Mouse (Mus musculus): ENCODE results near the gene Cyp24a1. TPM values are rescaled to one million over a fixed set of nuclear protein-coding genes. Genes with fewer than 3 reads are reported as not detected.
A peak's percentile ranks its signal among the peaks of the same experiment; 100 is the strongest.

The Cyp24a1 gene
- 0.08 TPM in 1 of 2 replicates, not detected in the other for polyA plus RNA-seq (2016; fragmentation: Nextera tagmentation; extraction: Ambion mirVana)

DNA sequence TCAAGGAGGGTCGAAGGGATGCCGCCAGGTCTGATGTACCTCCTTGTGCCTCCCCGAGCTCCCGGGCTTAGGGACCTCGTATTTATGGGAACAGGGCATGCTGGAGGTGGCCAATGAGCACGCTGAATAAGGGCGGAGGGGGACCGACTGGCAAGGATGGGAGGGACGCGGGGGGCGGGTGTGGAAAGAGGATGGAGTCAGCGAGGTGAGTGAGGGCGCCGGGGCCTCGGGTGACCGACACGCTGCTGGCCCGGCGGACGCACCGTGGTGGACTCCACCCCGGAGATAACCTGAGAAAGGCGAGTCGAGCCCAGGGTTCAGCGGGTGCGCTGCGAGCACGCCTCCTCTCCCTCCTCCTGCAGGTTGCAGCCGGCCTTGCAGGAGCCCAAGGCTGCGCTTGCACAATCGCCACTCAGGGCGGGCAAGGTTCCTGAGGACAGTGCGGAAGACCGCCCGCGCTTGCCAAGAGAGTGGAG is at the start of gene Cyp24a1:
TSS of gene Cyp24a1 (minus strand) at position 55 of the 476 bp plus-strand sequence.
- Histone ChIP-seq H3K4me3 (peak within 1 kb of the TSS; percentile 35), H3K36me3 (no peaks in the 10 kb centered on the region), H3K4me2 (replicated peaks) (peak within 1 kb of the TSS; percentile 55), H3K9ac (replicated peaks) (peak within 1 kb of the TSS; percentile 37; the same call in 1 of the 2 replicates), H3K9me3 (no peaks in the 10 kb centered on the region), H3K27me3 (peaks cover 77% of the 10 kb centered on the region), H3K4me1 (peaks cover 20% of the 10 kb centered on the region), H3K27ac (replicated peaks) (no peak within 1 kb of the TSS)
- peak; percentile 55 for ATAC-seq (ENCODE audit: low FRiP score, low read depth)
- WGBS, result under 1% methylated on average over 36 of the region's 36 CpGs

DNA sequence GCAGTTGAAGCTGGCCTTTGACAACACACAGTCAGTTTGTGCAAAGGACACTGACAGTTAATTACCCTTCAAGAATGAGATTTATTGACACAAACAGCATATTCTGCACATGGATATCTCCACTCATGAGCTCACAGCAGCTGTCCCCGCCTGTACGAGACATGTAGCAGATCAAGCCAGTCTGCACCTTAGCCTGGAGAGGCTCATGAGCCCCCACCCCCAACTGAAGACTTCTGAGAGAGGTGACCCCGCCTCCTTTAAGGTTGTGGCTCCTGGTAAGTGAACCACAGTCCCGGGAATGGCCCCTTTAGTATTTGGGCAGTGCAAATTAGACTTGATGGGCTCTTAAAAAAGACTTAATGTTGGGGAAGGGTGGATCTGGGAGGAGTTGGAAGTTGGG is 48.8 kb upstream of the Cyp24a1 start:
- peaks cover 23% of the 10 kb centered on the region for H3K4me1 ChIP-seq
- H3K9ac ChIP-seq (replicated peaks), result no peak overlapping the region
- WGBS, result 65% methylated on average over 4 of the region's 4 CpGs
- no peaks in the 10 kb centered on the region for H3K27me3 ChIP-seq
- H3K4me2 ChIP-seq (replicated peaks), result no peak overlapping the region
- no peak for ATAC-seq (ENCODE audit: low FRiP score, low read depth)
- H3K27ac ChIP-seq (replicated peaks), result no peak overlapping the region
- no peaks in the 10 kb centered on the region for H3K36me3 ChIP-seq
- H3K9me3 ChIP-seq, result no peaks in the 10 kb centered on the region
- no peak overlapping the region for H3K4me3 ChIP-seq

DNA sequence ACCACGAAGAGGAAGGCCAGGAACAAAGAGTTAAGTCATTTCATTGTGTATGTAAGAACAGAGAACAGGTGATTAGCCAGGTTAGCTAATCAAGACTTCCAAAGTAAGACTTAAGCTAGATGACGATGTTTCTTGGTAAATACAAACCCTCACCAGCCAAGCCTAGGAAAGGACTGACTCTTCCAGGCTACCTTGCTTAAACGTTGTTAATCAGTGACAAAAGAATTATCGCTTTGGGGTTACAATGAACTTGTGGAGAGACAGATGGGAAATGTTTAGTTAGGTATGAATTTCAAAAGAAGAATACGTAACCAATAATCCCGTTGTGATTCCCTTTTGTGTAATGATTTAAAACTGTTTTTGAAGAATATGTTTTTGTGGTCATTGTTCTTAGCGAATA is 48.0 kb upstream of the Cyp24a1 start:
- peaks cover 21% of the 10 kb centered on the region for H3K4me1 ChIP-seq
- no peak overlapping the region for H3K27ac ChIP-seq (replicated peaks)
- 88% methylated on average over 7 of the region's 7 CpGs for WGBS
- H3K36me3 ChIP-seq, result no peaks in the 10 kb centered on the region
- H3K27me3 ChIP-seq, result no peaks in the 10 kb centered on the region
- H3K9ac ChIP-seq (replicated peaks), result no peak overlapping the region
- no peak overlapping the region for H3K4me2 ChIP-seq (replicated peaks)
- H3K9me3 ChIP-seq, result no peaks in the 10 kb centered on the region
- no peak overlapping the region for H3K4me3 ChIP-seq
- no peak for ATAC-seq (ENCODE audit: low FRiP score, low read depth)

- ATAC-seq (ENCODE audit: low FRiP score, low read depth), result no peak
Observed at GRCm38 (mm10) chr2:170544159-170544558, 47.2 kb upstream of the Cyp24a1 start.

DNA sequence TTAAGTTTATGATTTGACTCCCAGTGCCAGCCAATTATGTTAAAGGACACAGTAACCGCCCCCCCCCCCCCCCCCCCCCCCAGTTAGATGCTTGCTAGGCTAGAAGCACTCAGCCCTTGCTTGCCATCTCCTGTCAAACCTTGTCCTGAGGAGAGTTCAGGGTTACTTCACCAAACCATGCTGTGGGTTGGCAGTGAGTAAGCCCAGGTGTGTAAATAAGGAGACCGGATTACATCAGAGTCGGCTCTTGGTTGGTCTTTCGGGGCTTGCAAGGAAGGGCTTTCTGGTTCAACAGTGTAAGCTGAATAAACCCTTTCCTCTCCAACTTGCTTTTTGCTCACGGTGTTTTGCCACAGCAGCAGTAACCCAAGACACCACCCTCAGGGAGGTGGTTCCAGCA is 46.7 kb upstream of the Cyp24a1 start:
- Histone ChIP-seq H3K9me3 (no peaks in the 10 kb centered on the region), H3K27me3 (no peaks in the 10 kb centered on the region), H3K4me3 (no peak overlapping the region), H3K36me3 (no peaks in the 10 kb centered on the region), H3K4me1 (peaks cover 18% of the 10 kb centered on the region), H3K9ac (replicated peaks) (no peak overlapping the region), H3K4me2 (replicated peaks) (no peak overlapping the region), H3K27ac (replicated peaks) (no peak overlapping the region)
- ATAC-seq (ENCODE audit: low FRiP score, low read depth), result no peak
- 82% methylated on average over 5 of the region's 5 CpGs for WGBS

More at GRCm38 (mm10) chr2:170544159-170544558, 47.2 kb upstream of the Cyp24a1 start:
- H3K27me3 ChIP-seq, result no peaks in the 10 kb centered on the region
- H3K9ac ChIP-seq (replicated peaks), result no peak overlapping the region
- peaks cover 21% of the 10 kb centered on the region for H3K4me1 ChIP-seq
- no peaks in the 10 kb centered on the region for H3K36me3 ChIP-seq
- WGBS, result 85% methylated on average over 3 of the region's 3 CpGs
- H3K4me3 ChIP-seq, result no peak overlapping the region
- H3K27ac ChIP-seq (replicated peaks), result no peak overlapping the region
- no peaks in the 10 kb centered on the region for H3K9me3 ChIP-seq
- H3K4me2 ChIP-seq (replicated peaks), result no peak overlapping the region

GRCm38 (mm10) chr2:170539211-170539610 is 42.3 kb upstream of the Cyp24a1 start:
- Histone ChIP-seq H3K27ac (replicated peaks) (no peak overlapping the region), H3K4me2 (replicated peaks) (no peak overlapping the region), H3K9ac (replicated peaks) (no peak overlapping the region), H3K4me3 (no peak overlapping the region), H3K9me3 (no peaks in the 10 kb centered on the region), H3K4me1 (peaks cover 3% of the 10 kb centered on the region; the same call in 1 of the 2 replicates), H3K27me3 (no peaks in the 10 kb centered on the region), H3K36me3 (no peaks in the 10 kb centered on the region)
- 89% methylated on average over 9 of the region's 9 CpGs for WGBS
- no peak for ATAC-seq (ENCODE audit: low FRiP score, low read depth)

GRCm38 (mm10) chr2:170535841-170536240 is 38.9 kb upstream of the Cyp24a1 start:
- Histone ChIP-seq H3K4me1 (peaks cover 4% of the 10 kb centered on the region; the same call in 1 of the 2 replicates), H3K4me2 (replicated peaks) (no peak overlapping the region), H3K27ac (replicated peaks) (no peak overlapping the region), H3K4me3 (no peak overlapping the region), H3K36me3 (no peaks in the 10 kb centered on the region), H3K27me3 (no peaks in the 10 kb centered on the region), H3K9me3 (no peaks in the 10 kb centered on the region), H3K9ac (replicated peaks) (no peak overlapping the region)
- ATAC-seq (ENCODE audit: low FRiP score, low read depth), result no peak

DNA sequence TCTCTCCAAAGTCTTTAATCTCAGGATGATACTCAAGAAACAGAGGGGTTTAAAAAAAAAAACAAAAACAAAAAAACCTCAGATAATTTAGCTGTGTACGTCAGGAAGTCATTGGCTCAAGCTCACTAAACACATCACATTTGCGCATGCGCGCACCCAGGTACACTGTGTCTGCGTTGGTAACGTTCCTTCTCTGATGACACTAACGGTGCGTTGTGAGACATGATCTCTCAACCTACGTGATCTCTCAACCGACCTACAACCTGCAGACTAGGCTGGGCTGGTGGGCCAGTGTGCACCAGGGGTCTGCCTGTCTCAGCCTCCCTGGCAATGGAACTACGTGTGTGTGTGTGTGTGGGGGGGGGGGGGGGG is 37.8 kb upstream of the Cyp24a1 start:
- Histone ChIP-seq H3K36me3 (no peaks in the 10 kb centered on the region), H3K9me3 (no peaks in the 10 kb centered on the region), H3K4me3 (no peak overlapping the region), H3K27me3 (no peaks in the 10 kb centered on the region), H3K27ac (replicated peaks) (no peak overlapping the region), H3K4me2 (replicated peaks) (no peak overlapping the region), H3K9ac (replicated peaks) (no peak overlapping the region), H3K4me1 (peaks cover 5% of the 10 kb centered on the region; the same call in 1 of the 2 replicates)
- 95% methylated on average over 11 of the region's 11 CpGs for WGBS
- no peak for ATAC-seq (ENCODE audit: low FRiP score, low read depth)

DNA sequence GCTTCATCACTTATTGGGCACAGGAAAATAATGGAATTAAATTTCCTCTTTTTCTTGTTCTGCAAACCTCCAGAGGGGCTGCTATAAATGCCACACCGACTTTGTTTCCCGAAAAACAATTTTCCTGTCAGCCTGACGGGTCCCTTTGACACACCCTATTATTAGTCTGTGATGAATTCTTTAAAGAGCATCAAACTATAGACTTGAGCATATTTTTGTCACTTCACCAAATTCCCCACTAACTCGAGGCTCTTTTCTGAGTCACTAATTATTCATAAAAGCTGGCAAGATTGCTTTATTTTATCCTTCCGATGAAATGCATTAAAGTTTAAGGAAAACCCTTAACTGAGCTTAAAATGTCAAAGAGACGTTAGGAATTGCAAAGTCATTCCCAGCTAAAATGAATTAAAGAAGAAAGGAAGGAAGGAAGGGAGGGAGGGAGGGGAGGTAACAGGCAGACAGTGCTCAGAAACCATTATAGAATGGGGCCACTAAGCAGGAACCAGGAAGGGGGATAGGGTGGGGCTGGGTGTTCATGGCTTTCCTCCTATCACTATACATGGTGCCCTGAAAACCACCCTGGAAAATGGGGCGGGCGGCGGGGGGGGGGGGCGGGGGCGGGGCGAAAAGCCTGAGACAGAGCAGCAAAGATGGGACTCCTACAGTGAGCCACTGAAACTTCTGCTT is 37.3 kb upstream of the Cyp24a1 start:
- ATAC-seq (ENCODE audit: low FRiP score, low read depth), result no peak
- peaks cover 5% of the 10 kb centered on the region; the same call in 1 of the 2 replicates for H3K4me1 ChIP-seq
- H3K36me3 ChIP-seq, result no peaks in the 10 kb centered on the region
- WGBS, result 69% methylated on average over 7 of the region's 12 CpGs
- no peaks in the 10 kb centered on the region for H3K9me3 ChIP-seq
- no peak overlapping the region for H3K9ac ChIP-seq (replicated peaks)
- no peak overlapping the region for H3K4me2 ChIP-seq (replicated peaks)
- H3K27me3 ChIP-seq, result no peaks in the 10 kb centered on the region
- H3K27ac ChIP-seq (replicated peaks), result no peak overlapping the region
- H3K4me3 ChIP-seq, result no peak overlapping the region

DNA sequence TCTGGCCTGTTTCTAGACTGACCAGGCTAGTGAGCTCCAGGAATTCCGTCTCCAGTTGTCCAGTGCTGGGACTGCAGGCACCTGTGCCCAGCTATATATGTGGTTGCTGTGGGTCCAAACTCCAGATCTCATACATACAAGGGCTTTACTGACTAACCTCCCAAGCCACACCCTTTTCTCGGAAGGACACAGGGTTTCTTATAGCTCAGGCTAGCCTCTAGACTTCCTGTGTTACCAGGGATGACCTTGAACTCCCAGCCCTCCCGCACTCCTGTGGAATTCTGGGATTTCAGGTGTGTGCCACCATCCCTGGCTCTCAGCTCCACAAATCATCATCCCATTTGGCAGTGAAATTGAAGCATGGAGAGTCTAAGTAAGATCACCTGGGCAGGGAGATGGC is 33.3 kb upstream of the Cyp24a1 start:
- H3K9ac ChIP-seq (replicated peaks), result no peak overlapping the region
- H3K27me3 ChIP-seq, result no peaks in the 10 kb centered on the region
- H3K4me1 ChIP-seq, result peaks cover 5% of the 10 kb centered on the region; the same call in 1 of the 2 replicates
- no peaks in the 10 kb centered on the region for H3K9me3 ChIP-seq
- whole genome bisulfite sequencing, result 97% methylated on average over 3 of the region's 3 CpGs
- no peak overlapping the region for H3K4me2 ChIP-seq (replicated peaks)
- no peak overlapping the region for H3K27ac ChIP-seq (replicated peaks)
- ATAC-seq (ENCODE audit: low FRiP score, low read depth), result no peak
- H3K4me3 ChIP-seq, result no peak overlapping the region
- no peaks in the 10 kb centered on the region for H3K36me3 ChIP-seq

- no peaks in the 10 kb centered on the region for H3K9me3 ChIP-seq
- ATAC-seq (ENCODE audit: low FRiP score, low read depth), result no peak
- no peak overlapping the region for H3K4me2 ChIP-seq (replicated peaks)
- H3K4me1 ChIP-seq, result peaks cover 5% of the 10 kb centered on the region; the same call in 1 of the 2 replicates
- H3K27me3 ChIP-seq, result no peaks in the 10 kb centered on the region
- no peak overlapping the region for H3K9ac ChIP-seq (replicated peaks)
- no peaks in the 10 kb centered on the region for H3K36me3 ChIP-seq
- 90% methylated on average over 7 of the region's 7 CpGs for WGBS
- no peak overlapping the region for H3K27ac ChIP-seq (replicated peaks)
- no peak overlapping the region for H3K4me3 ChIP-seq
Observed at GRCm38 (mm10) chr2:170529766-170530165, 32.8 kb upstream of the Cyp24a1 start.

- Histone ChIP-seq H3K27me3 (no peaks in the 10 kb centered on the region), H3K4me3 (no peak overlapping the region), H3K9me3 (no peaks in the 10 kb centered on the region), H3K9ac (replicated peaks) (no peak overlapping the region), H3K4me2 (replicated peaks) (no peak overlapping the region), H3K36me3 (no peaks in the 10 kb centered on the region), H3K27ac (replicated peaks) (no peak overlapping the region), H3K4me1 (0 out of 2 replicates have a peak, but pooled peaks cover 3% of the 10 kb centered on the region)
- WGBS, result 91% methylated on average over 16 of the region's 16 CpGs
- ATAC-seq (ENCODE audit: low FRiP score, low read depth), result no peak
Observed at GRCm38 (mm10) chr2:170528061-170528460, 31.1 kb upstream of the Cyp24a1 start.

All from midbrain, embryonic 12.5 days (tissue).